In genomic region chr1:60860955-60861354, GRCm38 (mm10) we compare ENCODE assay signal across 9 mouse cellular contexts. TPM values are rescaled to one million over a fixed set of nuclear protein-coding genes. Genes with fewer than 3 reads are reported as not detected.
DNase-seq lines count a peak whose midpoint lies in the region; ATAC-seq and TF ChIP-seq lines count a peak whose summit lies in the region.
"Had no signal": no experiment of that assay in that cellular context is flagged by ENCODE, and none has a peak within 500 bp of the region (broad histone marks: within the 10 kb centered on the region; RNA-seq: fewer than 3 reads in every experiment).

No protein-coding gene starts in this region.

- 0 out of 2 replicates have a peak, but pooled peaks cover 2% of the 10 kb centered on the region for H3K79me2 ChIP-seq in liver, adult 2 months (ENCODE audit: control insufficient read depth, insufficient read depth, low read length)

- peak; percentile 42; the same call in 1 of the 2 replicates for ATAC-seq in neural tube, embryonic 12.5 days (ENCODE audit: low FRiP score, low read depth)

- H3K9me3 ChIP-seq in neural tube, embryonic 12.5 days: no peaks in the 10 kb centered on the region

- no peak overlapping the region for H3K4me3 ChIP-seq in liver, adult 2 months (ENCODE audit: insufficient read depth, low read depth, low read length)
- H3K4me3 ChIP-seq in neural tube, embryonic 12.5 days: no peak overlapping the region

- DNase-seq in cerebellum, postnatal 25 days: peak; percentile 9 to 26
- DNase-seq in cerebellum, adult 11 months: no peak
- DNase-seq in liver, adult 2 months (ENCODE audit: extremely low read depth, low read depth, low spot score): peak; percentile 22
- no peak for DNase-seq in liver
- peak; percentile 47 for DNase-seq in heart, postnatal 4 days
- DNase-seq in spleen, adult 18-20 months: no peak
- no peak for DNase-seq in right cerebral cortex, adult 18-20 months

- H3K9ac ChIP-seq in liver, adult 2 months (ENCODE audit: low read depth, low read length): no peak overlapping the region
- 0 out of 2 replicates have a peak overlapping the region, but pooled peaks have one; percentile 33 for H3K9ac ChIP-seq in neural tube, embryonic 12.5 days

- TF ChIP-seq POLR2A in liver, adult 2 months (IDR thresholded peaks at IDR 0.05; ENCODE audit: extremely low read depth, insufficient read depth, low read length): no peak

- no peak for TF ChIP-seq CTCF in liver, adult 2 months (IDR thresholded peaks at IDR 0.05; ENCODE audit: low read depth, low read length)

- H3K4me1 ChIP-seq in liver, adult 2 months (ENCODE audit: control insufficient read depth, insufficient read depth, low read length): peaks cover 16% of the 10 kb centered on the region
- H3K4me1 ChIP-seq in neural tube, embryonic 12.5 days: 0 out of 2 replicates have a peak, but pooled peaks cover 6% of the 10 kb centered on the region

- H3K4me2 ChIP-seq in neural tube, embryonic 12.5 days (replicated peaks): peak overlapping the region; percentile 47

- WGBS in liver, adult 2 months: 69% methylated on average over 5 of the region's 5 CpGs
- 44% methylated on average over 5 of the region's 5 CpGs for WGBS in neural tube, embryonic 12.5 days

- H3K27me3 ChIP-seq in liver, adult 2 months (ENCODE audit: control insufficient read depth, insufficient read depth, low read length): no peaks in the 10 kb centered on the region
- H3K27me3 ChIP-seq in neural tube, embryonic 12.5 days (replicated peaks): no peaks in the 10 kb centered on the region

- no peaks in the 10 kb centered on the region for H3K36me3 ChIP-seq in liver, adult 2 months (ENCODE audit: control insufficient read depth, insufficient read depth, low read length)
- no peaks in the 10 kb centered on the region for H3K36me3 ChIP-seq in neural tube, embryonic 12.5 days

- no peak overlapping the region for H3K27ac ChIP-seq in liver, adult 2 months (replicated peaks; ENCODE audit: insufficient read depth, low read depth, low read length)
- no peak overlapping the region for H3K27ac ChIP-seq in neural tube, embryonic 12.5 days

RNA-seq across cellular contexts. Expression of gene Ctla4, which starts 25.8 kb away (rescaled TPM):
- 0.20 TPM in 1 of 2 replicates, not detected in the other for total RNA-seq in liver, adult 2 months (2014; rRNA removed)
- polyA plus RNA-seq in liver, adult 2 months (2012; rRNA removed): not detected in 2 replicates
- not detected for total RNA-seq in heart, postnatal 4 days (2021)
- polyA plus RNA-seq in neural tube, embryonic 12.5 days (2016; fragmentation: Nextera tagmentation; extraction: Ambion mirVana): not detected in 2 replicates
- polyA plus RNA-seq: C2C12 had no signal

Comparison
In these comparisons a context has a peak if more than half of its experiments do, and no peak if none do; other contexts are left out.
1. DNase-seq: peak in cerebellum, postnatal 25 days (2 of 2), liver, adult 2 months (single experiment) and heart, postnatal 4 days (single experiment); none in cerebellum, adult 11 months (single experiment), liver (single experiment), spleen, adult 18-20 months (0 of 2) and right cerebral cortex, adult 18-20 months (single experiment).